Mouse (Mus musculus) heart, postnatal 0 days (tissue): ENCODE measurements around the gene Fam241b. TPM values are rescaled to one million over a fixed set of nuclear protein-coding genes. Genes with fewer than 3 reads are reported as not detected.

ENCODE experiments used
- ATAC-seq: fragments of 200-750 bp; cut with Nextera tagmentation; 2 replicates; pipeline ENCODE4 v1.8.0; 2017; ENCODE audit warnings: low read depth, moderate number of reproducible peaks, moderate library complexity; ENCODE audit not compliant: insufficient read depth
- DNase-seq: peaks from one replicate; pipeline ENCODE4 v3.0.0-alpha.2; 2016; ENCODE audit warnings: low spot score
- H3K27ac ChIP-seq: fragments of 300-500 bp; sonication (generic); 2 replicates; pipeline ENCODE4 v1.5.1; 2014; ENCODE audit warnings: low read depth, mild to moderate bottlenecking
- H3K27me3 ChIP-seq: fragments of 300-500 bp; sonication (generic); 2 replicates; pipeline ENCODE4 v1.6.1; 2014; ENCODE audit warnings: low read length, mixed read lengths; ENCODE audit not compliant: control insufficient read depth, insufficient read depth
- H3K36me3 ChIP-seq: fragments of 300-500 bp; sonication (generic); replicated peaks from 2 replicates; pipeline ENCODE4 v1.6.1; 2014; ENCODE audit warnings: low read length, mixed read lengths; ENCODE audit not compliant: control insufficient read depth, insufficient read depth
- H3K4me1 ChIP-seq: fragments of 300-500 bp; sonication (generic); 2 replicates; pipeline ENCODE4 v1.6.1; 2014; ENCODE audit warnings: antibody characterized with exemption; ENCODE audit not compliant: control insufficient read depth, insufficient read depth
- H3K4me2 ChIP-seq: fragments of 300-500 bp; sonication (generic); 2 replicates; pipeline ENCODE4 v1.6.1; 2014; ENCODE audit warnings: low read depth, mild to moderate bottlenecking, low read length, moderate library complexity
- H3K4me3 ChIP-seq: fragments of 300-500 bp; sonication (generic); 2 replicates; pipeline ENCODE4 v1.5.1; 2014; ENCODE audit warnings: low read depth, low read length
- H3K9ac ChIP-seq: fragments of 300-500 bp; sonication (generic); replicated peaks from 2 replicates; pipeline ENCODE4 v1.6.1; 2014; ENCODE audit warnings: low read depth, low read length, mixed read lengths
- H3K9me3 ChIP-seq: fragments of 300-500 bp; sonication (generic); replicated peaks from 2 replicates; pipeline ENCODE4 v1.6.1; 2016; ENCODE audit warnings: low read length; ENCODE audit not compliant: control insufficient read depth
- CTCF ChIP-seq: IDR thresholded peaks from 2 replicates; pipeline ENCODE4 v1.5.1; 2016; ENCODE audit warnings: antibody characterized with exemption, control low read depth, low read depth
- EP300 ChIP-seq: IDR thresholded peaks from 2 replicates; pipeline ENCODE4 v1.6.1; 2016; ENCODE audit warnings: antibody characterized with exemption, low read depth
- WGBS: fragments of 180-500 bp; shearing (Covaris S2); extraction: QIAGEN DNeasy Blood & Tissue Kit; methylation state at CpG from one replicate; pipeline ENCODE4 v1.1.7; 2014; 5-methylcytosine and 5-hydroxymethylcytosine counted together
- polyA plus RNA-seq: library from polyadenylated mRNA; unstranded; fragments of >200 nt; fragmentation: Nextera tagmentation; extraction: Ambion mirVana; gene quantifications from 2 replicates; pipeline ENCODE4 v1.2.1, GENCODE M21; 2015
- total RNA-seq: library from RNA; depleted of rRNA; stranded (reverse); fragments of >200 nt; gene quantifications from 2 replicates; pipeline ENCODE4 v1.2.3, GENCODE M21; 2014; ENCODE audit warnings: low replicate concordance

Fam241b gene
- total and polyA plus RNA-seq, 2 experiments from 2014 or later, result 2.3 TPM; not detected in 1

- TF ChIP-seq CTCF (peak; percentile 76), EP300 (no peak)
Measured at GRCm38 (mm10) chr10:62110504-62111206, 33.1 kb downstream of the Fam241b start.

DNA sequence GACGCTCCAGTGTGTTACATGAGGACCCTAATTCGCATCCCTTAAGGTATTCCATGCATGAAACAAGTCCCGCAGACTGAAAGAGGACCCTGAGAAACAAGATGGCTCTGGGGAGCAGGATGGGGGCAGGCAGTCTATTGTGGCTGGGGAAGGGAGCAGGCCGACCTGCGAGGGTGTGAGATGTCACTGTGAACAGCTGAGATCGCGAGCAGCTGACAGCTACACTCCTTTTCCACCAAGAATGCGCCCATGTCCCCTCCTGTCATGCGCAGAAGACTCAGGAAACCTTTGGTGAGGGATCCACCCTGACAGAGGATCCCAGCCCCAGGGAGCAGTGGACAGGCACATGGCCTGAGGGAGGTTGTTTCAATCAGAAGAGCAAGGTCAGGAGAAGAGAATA lies 36.7 kb downstream of the Fam241b start:
- DNase-seq (no peak), ATAC-seq (no peak)
- WGBS, result 58% methylated on average over 9 of the region's 9 CpGs
- TF ChIP-seq EP300 (no peak), CTCF (no peak)
- Histone ChIP-seq H3K9ac (no peak overlapping the region), H3K4me1 (no peaks in the 10 kb centered on the region), H3K27ac (no peak overlapping the region), H3K9me3 (no peaks in the 10 kb centered on the region), H3K4me3 (no peak overlapping the region), H3K4me2 (no peak overlapping the region), H3K27me3 (peaks cover 57% of the 10 kb centered on the region), H3K36me3 (no peaks in the 10 kb centered on the region)

More at GRCm38 (mm10) chr10:62110504-62111206, 33.1 kb downstream of the Fam241b start:
- Histone ChIP-seq H3K4me2 (peak overlapping the region; percentile 77), H3K9me3 (no peaks in the 10 kb centered on the region), H3K4me1 (no peaks in the 10 kb centered on the region), H3K9ac (no peak overlapping the region; the same call in 1 of the 2 replicates), H3K27ac (no peak overlapping the region), H3K4me3 (peak overlapping the region; percentile 50), H3K27me3 (peaks cover 53% of the 10 kb centered on the region), H3K36me3 (no peaks in the 10 kb centered on the region)
- under 1% methylated on average over 55 of the region's 57 CpGs for WGBS
- ATAC-seq, result peak; percentile 79
- peak; percentile 31 for DNase-seq

- Histone ChIP-seq H3K4me2 (no peak overlapping the region), H3K4me3 (no peak overlapping the region), H3K9me3 (no peaks in the 10 kb centered on the region), H3K9ac (no peak overlapping the region), H3K27me3 (peaks cover 53% of the 10 kb centered on the region), H3K4me1 (no peaks in the 10 kb centered on the region), H3K36me3 (no peaks in the 10 kb centered on the region), H3K27ac (no peak overlapping the region)
- 21% methylated on average over 7 of the region's 7 CpGs for WGBS
- DNase-seq, result peak; percentile 38
- TF ChIP-seq CTCF, result peak; percentile 85
- TF ChIP-seq EP300, result no peak
- ATAC-seq, result no peak
Measured at GRCm38 (mm10) chr10:62104835-62105576, 38.7 kb downstream of the Fam241b start.

GRCm38 (mm10) chr10:62101504-62102439 lies 41.9 kb downstream of the Fam241b start:
- Histone ChIP-seq H3K4me3 (no peak overlapping the region), H3K4me2 (no peak overlapping the region), H3K36me3 (no peaks in the 10 kb centered on the region), H3K9me3 (no peaks in the 10 kb centered on the region), H3K4me1 (no peaks in the 10 kb centered on the region), H3K9ac (no peak overlapping the region), H3K27ac (no peak overlapping the region), H3K27me3 (peaks cover 37% of the 10 kb centered on the region)
- peak; percentile 89 for TF ChIP-seq CTCF
- no peak for TF ChIP-seq EP300
- WGBS, result 17% methylated on average over 7 of the region's 7 CpGs
- DNase-seq (peak; percentile 48), ATAC-seq (no peak; the same call in 1 of the 2 replicates)

GRCm38 (mm10) chr10:62099749-62100403 lies 43.8 kb downstream of the Fam241b start:
- ATAC-seq (no peak), DNase-seq (no peak)
- no peak overlapping the region for H3K4me2 ChIP-seq
- TF ChIP-seq CTCF (no peak), EP300 (no peak)
- peaks cover 37% of the 10 kb centered on the region for H3K27me3 ChIP-seq
- WGBS, result 59% methylated on average over 10 of the region's 10 CpGs
- no peaks in the 10 kb centered on the region for H3K9me3 ChIP-seq
- H3K9ac ChIP-seq, result no peak overlapping the region
- H3K4me1 ChIP-seq, result no peaks in the 10 kb centered on the region
- H3K4me3 ChIP-seq, result no peak overlapping the region
- no peaks in the 10 kb centered on the region for H3K36me3 ChIP-seq
- H3K27ac ChIP-seq, result no peak overlapping the region
